Mouse (Mus musculus) liver, embryonic 14.5 days (tissue): ENCODE results near the gene Ifi27. TPM values are rescaled to one million over a fixed set of nuclear protein-coding genes. Genes with fewer than 3 reads are reported as not detected.
"Not testable (repeated sequence)": the region's sequence is repeated elsewhere in the genome, so short reads cannot be mapped to it uniquely, and the experiment has no call there.

Experiments
- ATAC-seq: fragments of 200-750 bp; cut with Nextera tagmentation; 2 replicates; pipeline ENCODE4 v1.8.0; 2017; ENCODE audit warnings: moderate number of reproducible peaks, mild to moderate bottlenecking, moderate library complexity; ENCODE audit not compliant: insufficient read depth
- DNase-seq, 3 experiments: peaks; one replicate each; pipeline ENCODE4 v3.0.0-alpha.2; 2012 to 2013; ENCODE audit warnings: low read depth in 3 of 3, low spot score in 3 of 3
- H3K27ac ChIP-seq: fragments of 300-500 bp; sonication (generic); 2 replicates; pipeline ENCODE4 v1.5.1; 2014; ENCODE audit warnings: moderate library complexity, mild to moderate bottlenecking, control low read depth, inconsistent platforms
- H3K27me3 ChIP-seq: fragments of 300-500 bp; sonication (generic); 2 replicates; pipeline ENCODE4 v1.6.1; 2014; ENCODE audit warnings: mild to moderate bottlenecking, low read length, moderate library complexity; ENCODE audit not compliant: control insufficient read depth, insufficient read depth
- H3K36me3 ChIP-seq: fragments of 300-500 bp; sonication (generic); replicated peaks from 2 replicates; pipeline ENCODE4 v1.6.1; 2014; ENCODE audit warnings: low read depth; ENCODE audit not compliant: control insufficient read depth, insufficient read depth
- H3K4me1 ChIP-seq, 2 experiments: fragments of 200-500 bp in 1 of 2; fragments of 300-500 bp in 1 of 2; sonication (generic) in 1 of 2; replicated peaks; 2 replicates each; pipeline ENCODE4 v1.6.1; 2012 to 2014; ENCODE audit warnings: antibody characterized with exemption in 1 of 2, inconsistent platforms in 1 of 2, low read length in 1 of 2; ENCODE audit not compliant: control insufficient read depth in 2 of 2, insufficient read depth in 2 of 2
- H3K4me2 ChIP-seq: fragments of 300-500 bp; sonication (generic); 2 replicates; pipeline ENCODE4 v1.6.1; 2014; ENCODE audit warnings: low read depth, mild to moderate bottlenecking, control low read depth, moderate library complexity
- H3K4me3 ChIP-seq, 2 experiments: fragments of 200-500 bp in 1 of 2; fragments of 300-500 bp in 1 of 2; sonication (generic) in 1 of 2; 2 replicates each; pipeline ENCODE4 v1.5.1; 2012 to 2014; ENCODE audit warnings: low read depth in 2 of 2, low read length in 2 of 2, mild to moderate bottlenecking in 2 of 2, control low read depth in 1 of 2, inconsistent platforms in 1 of 2, moderate library complexity in 1 of 2; ENCODE audit not compliant: insufficient read depth in 1 of 2
- H3K9ac ChIP-seq: fragments of 300-500 bp; sonication (generic); replicated peaks from 2 replicates; pipeline ENCODE4 v1.6.1; 2014; ENCODE audit warnings: mild to moderate bottlenecking, control low read depth, moderate library complexity
- H3K9me3 ChIP-seq: fragments of 300-500 bp; sonication (generic); 2 replicates; pipeline ENCODE4 v1.6.1; 2016; ENCODE audit warnings: low read length, mixed read lengths; ENCODE audit not compliant: control insufficient read depth
- CTCF ChIP-seq: IDR thresholded peaks from 2 replicates; pipeline ENCODE4 v1.5.1; 2016; ENCODE audit warnings: antibody characterized with exemption, low read depth, control low read depth
- EP300 ChIP-seq: IDR thresholded peaks from 2 replicates; pipeline ENCODE4 v1.6.1; 2016; ENCODE audit warnings: antibody characterized with exemption, low read depth
- WGBS: fragments of 180-500 bp; shearing (Covaris S2); extraction: QIAGEN DNeasy Blood & Tissue Kit; methylation state at CpG from one replicate; pipeline ENCODE4 v1.1.7; 2014; ENCODE audit not compliant: insufficient replicate concordance; 5-methylcytosine and 5-hydroxymethylcytosine counted together
- polyA plus RNA-seq, 2 experiments: library from polyadenylated mRNA; depleted of rRNA in 1 of 2; stranded (reverse) in 1 of 2; unstranded in 1 of 2; fragments of >200 nt; fragmentation: Nextera tagmentation in 1 of 2; extraction: Ambion mirVana in 1 of 2; gene quantifications; 2 replicates each; pipeline versions ENCODE4 v1.2.1 to v1.2.3; 2012 to 2014

Ifi27 gene
- polyA plus RNA-seq, 2 experiments, result 9.3 to 18.6 TPM

DNA sequence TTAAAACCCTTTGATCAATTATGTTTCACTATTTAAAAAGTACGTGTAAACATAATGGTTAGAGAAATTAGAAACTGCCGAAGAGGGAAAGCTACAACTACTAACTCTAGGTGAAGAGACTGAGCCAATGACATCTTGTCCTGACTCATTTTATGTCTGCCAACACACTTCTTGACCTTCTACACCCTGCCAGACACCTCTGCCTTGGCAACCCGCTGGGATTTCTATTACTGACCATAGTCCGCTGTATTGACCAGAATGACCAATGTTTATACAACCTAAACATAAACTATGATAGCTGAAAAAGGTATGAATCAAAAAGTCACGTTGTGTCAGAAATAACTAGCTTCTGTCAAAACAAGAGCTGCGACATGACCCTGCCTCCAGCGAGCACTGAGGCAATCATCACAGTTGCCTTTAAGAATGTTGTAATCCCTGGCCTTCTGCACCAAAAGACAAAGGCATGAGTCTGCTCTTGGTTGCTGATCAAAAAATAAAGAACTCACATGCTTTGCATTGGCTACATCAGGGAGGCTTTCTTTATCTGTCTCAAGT is 43.5 kb downstream of the Ifi27 start:
- Histone ChIP-seq H3K4me1 (no peaks in the 10 kb centered on the region), H3K36me3 (no peaks in the 10 kb centered on the region), H3K4me2 (no peak overlapping the region), H3K27ac (no peak overlapping the region), H3K9me3 (no peaks in the 10 kb centered on the region), H3K27me3 (no peaks in the 10 kb centered on the region), H3K4me3 (no peak overlapping the region), H3K9ac (no peak overlapping the region)
- ATAC-seq, result no peak
- 51% methylated on average over 7 of the region's 7 CpGs for WGBS
- TF ChIP-seq CTCF (no peak), EP300 (no peak)
- no peak for DNase-seq

DNA sequence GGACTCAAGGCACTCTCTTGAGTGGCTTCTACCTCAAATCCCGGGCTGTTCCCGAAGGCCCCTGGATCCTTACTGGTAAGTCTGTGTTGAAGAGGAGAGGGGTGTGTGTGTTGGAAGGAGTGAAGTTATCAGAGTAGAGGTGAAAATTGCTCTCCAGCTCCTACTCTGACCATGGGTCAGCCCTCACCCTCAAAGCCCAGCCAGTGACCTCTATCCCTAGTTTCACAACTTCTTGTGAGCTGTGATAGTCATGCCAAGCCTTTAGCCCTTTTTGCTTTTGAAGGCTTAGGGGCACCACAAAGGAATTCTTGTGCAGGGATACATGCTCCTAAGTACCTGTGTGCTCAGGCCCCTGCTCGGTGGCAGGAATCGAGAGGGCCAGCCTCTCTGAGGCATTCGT is 47.7 kb downstream of the Ifi27 start:
- no peak overlapping the region for H3K4me3 ChIP-seq
- WGBS, result 43% methylated on average over 5 of the region's 5 CpGs
- no peaks in the 10 kb centered on the region for H3K27me3 ChIP-seq
- ATAC-seq, result no peak
- TF ChIP-seq CTCF (no peak), EP300 (no peak)
- H3K9ac ChIP-seq, result no peak overlapping the region
- H3K9me3 ChIP-seq, result no peaks in the 10 kb centered on the region
- H3K4me1 ChIP-seq, result no peaks in the 10 kb centered on the region
- no peak overlapping the region for H3K4me2 ChIP-seq
- no peak for DNase-seq
- no peaks in the 10 kb centered on the region for H3K36me3 ChIP-seq
- no peak overlapping the region for H3K27ac ChIP-seq

DNA sequence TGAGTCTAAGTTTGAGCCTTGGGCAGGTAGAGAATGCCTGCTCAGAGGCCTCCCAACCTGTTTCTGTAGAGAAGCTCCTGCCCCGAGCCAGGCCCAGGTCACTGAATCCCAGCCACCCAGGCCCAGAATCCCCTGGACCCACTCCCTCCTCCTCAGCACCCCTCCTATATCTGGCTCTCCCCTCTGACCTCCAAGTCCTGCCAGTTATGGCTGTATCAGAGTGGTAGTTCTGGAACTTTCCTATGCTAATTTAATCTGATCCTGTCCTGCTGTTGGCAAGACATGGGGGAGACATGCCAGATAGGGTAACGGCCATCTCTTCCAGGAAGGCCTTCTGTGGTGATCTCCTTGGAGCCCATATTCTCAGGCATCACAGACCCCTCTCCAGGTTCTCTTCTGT is 48.8 kb downstream of the Ifi27 start:
- DNase-seq (no peak), ATAC-seq (no peak)
- Histone ChIP-seq H3K36me3 (no peaks in the 10 kb centered on the region), H3K4me2 (no peak overlapping the region), H3K27ac (no peak overlapping the region), H3K4me3 (no peak overlapping the region), H3K9ac (no peak overlapping the region), H3K4me1 (no peaks in the 10 kb centered on the region), H3K9me3 (no peaks in the 10 kb centered on the region), H3K27me3 (no peaks in the 10 kb centered on the region)
- TF ChIP-seq EP300 (no peak), CTCF (no peak)
- 31% methylated on average over 2 of the region's 2 CpGs for WGBS

DNA sequence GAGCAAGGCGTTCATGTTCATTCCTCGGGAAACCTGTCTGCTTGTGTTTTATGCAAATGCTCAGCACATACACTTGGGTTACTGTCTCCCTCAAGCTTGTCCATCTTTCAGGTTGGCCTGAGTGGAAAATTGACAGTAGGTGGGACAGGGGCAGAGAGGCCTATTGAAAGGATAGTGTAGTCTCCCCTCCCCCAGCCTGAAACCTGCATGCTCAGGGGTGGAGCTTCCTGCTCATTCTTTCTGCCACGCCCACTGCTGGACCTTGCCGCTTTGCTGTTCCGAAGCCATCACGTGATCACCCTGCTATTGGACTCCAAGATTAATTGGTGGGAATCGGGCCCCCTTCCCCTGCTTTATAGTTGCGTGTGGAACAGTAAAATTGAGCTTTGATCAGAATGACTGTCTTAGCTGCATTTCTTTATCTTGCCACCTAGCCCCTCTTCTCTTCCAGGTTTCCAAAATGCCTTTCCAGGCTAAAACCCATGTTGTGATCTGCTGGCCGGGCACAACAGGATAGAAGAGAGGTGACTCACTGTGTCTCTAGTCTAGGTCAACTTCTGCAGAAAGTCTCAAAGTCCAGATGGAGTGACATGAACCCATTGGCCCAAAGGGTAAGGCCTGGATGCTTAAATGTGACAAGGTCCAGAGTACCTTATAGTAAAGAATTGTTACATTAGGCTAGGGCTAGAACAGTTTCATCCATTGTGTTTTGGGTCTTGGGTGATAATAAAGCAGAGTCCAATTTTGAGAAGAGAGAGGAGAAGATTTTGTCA is 50.4 kb downstream of the Ifi27 start:
- 48% methylated on average over 9 of the region's 9 CpGs for WGBS
- not testable (repeated sequence) for H3K27me3 ChIP-seq, H3K9ac ChIP-seq, DNase-seq, H3K27ac ChIP-seq, ATAC-seq, H3K9me3 ChIP-seq, H3K36me3 ChIP-seq, H3K4me2 ChIP-seq, H3K4me1 ChIP-seq, H3K4me3 ChIP-seq

DNA sequence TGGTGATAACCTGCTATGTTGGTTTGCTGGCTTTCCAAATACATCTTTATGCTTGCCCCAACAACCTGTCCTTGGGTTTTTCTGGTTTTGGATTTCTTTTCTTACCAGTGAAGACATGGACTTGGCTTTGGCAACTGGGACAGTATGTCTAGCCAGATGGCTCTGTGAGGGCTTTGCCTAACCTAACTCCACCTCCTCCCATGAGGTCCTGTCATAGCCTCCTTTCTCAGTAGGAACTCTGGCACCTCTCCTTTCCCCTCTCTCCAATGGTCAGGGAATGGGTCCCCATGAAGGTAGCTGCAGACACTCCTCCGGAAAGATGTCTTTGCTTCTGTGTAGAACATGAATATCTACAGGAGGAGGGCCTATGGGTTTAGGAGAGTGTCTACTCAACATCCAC is 52.7 kb downstream of the Ifi27 start:
- WGBS, result 63% methylated on average over 1 of the region's 1 CpGs

More for the DNA sequence above, 52.7 kb downstream of the Ifi27 start:
- no peak for DNase-seq
- H3K27me3 ChIP-seq, result no peaks in the 10 kb centered on the region
- no peak overlapping the region for H3K4me3 ChIP-seq
- TF ChIP-seq EP300, result no peak
- no peak for TF ChIP-seq CTCF
- H3K9ac ChIP-seq, result no peak overlapping the region
- no peaks in the 10 kb centered on the region for H3K9me3 ChIP-seq
- H3K36me3 ChIP-seq, result no peaks in the 10 kb centered on the region
- no peak overlapping the region for H3K27ac ChIP-seq
- no peak overlapping the region for H3K4me2 ChIP-seq
- ATAC-seq, result no peak
- H3K4me1 ChIP-seq, result no peaks in the 10 kb centered on the region
